Mouse (Mus musculus) heart, postnatal 0 days (tissue): ENCODE measurements around the gene Cacna1f.

Source experiments
- CTCF ChIP-seq: IDR thresholded peaks from 2 replicates; pipeline ENCODE4 v1.5.1; 2016; ENCODE audit warnings: antibody characterized with exemption, control low read depth, low read depth
- EP300 ChIP-seq: IDR thresholded peaks from 2 replicates; pipeline ENCODE4 v1.6.1; 2016; ENCODE audit warnings: antibody characterized with exemption, low read depth

DNA sequence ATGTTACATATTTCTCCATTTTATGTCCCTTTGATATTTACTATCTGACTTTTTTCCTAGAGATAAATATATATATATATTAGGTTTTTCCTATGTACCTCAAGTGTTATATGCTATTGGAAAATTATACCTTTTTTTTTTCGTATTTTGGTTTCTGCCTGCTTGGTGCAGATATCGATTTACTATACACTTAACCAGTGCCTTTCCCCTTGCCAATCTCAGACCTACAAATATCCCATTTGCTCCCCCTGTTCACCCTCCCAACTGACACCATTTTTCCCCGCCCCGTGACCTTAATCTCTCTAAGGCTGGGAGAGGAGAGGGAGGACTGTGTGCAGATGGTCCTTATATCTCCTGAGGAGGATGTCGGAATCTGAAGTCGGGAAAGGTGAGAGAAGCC lies at the start of gene Cacna1f:
- TF ChIP-seq CTCF (no peak), EP300 (no peak)
